Mouse (Mus musculus): ENCODE results near the gene Tmtc2. TPM values are rescaled to one million over a fixed set of nuclear protein-coding genes. Genes with fewer than 3 reads are reported as not detected.
A peak's percentile ranks its signal among the peaks of the same experiment; 100 is the strongest.

Tmtc2 gene
- polyA plus RNA-seq, 1 experiment from 2014 or later, result 7.2 TPM

- no peaks in the 10 kb centered on the region for H3K36me3 ChIP-seq (ENCODE audit: insufficient read depth, low read length)
- no peak overlapping the region for H3K27ac ChIP-seq (ENCODE audit: low read length)
- H3K9ac ChIP-seq (replicated peaks; ENCODE audit: low read depth), result no peak overlapping the region
- no peak for TF ChIP-seq EP300 (IDR thresholded peaks at IDR 0.05)
- no peak for TF ChIP-seq CTCF (IDR thresholded peaks at IDR 0.05)
- H3K4me3 ChIP-seq (ENCODE audit: low read depth, low read length), result no peak overlapping the region
- ATAC-seq (no peak), DNase-seq (ENCODE audit: low spot score) (no peak)
- no peaks in the 10 kb centered on the region for H3K9me3 ChIP-seq (ENCODE audit: low read length)
- no peak overlapping the region for H3K4me2 ChIP-seq (replicated peaks; ENCODE audit: low read depth, low read length)
- H3K27me3 ChIP-seq (replicated peaks; ENCODE audit: insufficient read depth, low read length), result no peaks in the 10 kb centered on the region
- WGBS, result 69% methylated on average over 4 of the region's 4 CpGs
- peaks cover 2% of the 10 kb centered on the region; the same call in 1 of the 2 replicates for H3K4me1 ChIP-seq (ENCODE audit: insufficient read depth, low read depth, low read length)
These were observed 37.3 kb downstream of the Tmtc2 start for GRCm38 (mm10) chr10:105536910-105537309.

- no peaks in the 10 kb centered on the region for H3K9me3 ChIP-seq (ENCODE audit: low read length)
- TF ChIP-seq CTCF (IDR thresholded peaks at IDR 0.05) (no peak), EP300 (IDR thresholded peaks at IDR 0.05) (no peak)
- H3K9ac ChIP-seq (replicated peaks; ENCODE audit: low read depth), result no peak overlapping the region
- ATAC-seq (peak; percentile 56), DNase-seq (ENCODE audit: low spot score) (peak; percentile 49)
- no peaks in the 10 kb centered on the region for H3K36me3 ChIP-seq (ENCODE audit: insufficient read depth, low read length)
- H3K4me3 ChIP-seq (ENCODE audit: low read depth, low read length), result no peak overlapping the region
- peaks cover 2% of the 10 kb centered on the region; the same call in 1 of the 2 replicates for H3K4me1 ChIP-seq (ENCODE audit: insufficient read depth, low read depth, low read length)
- no peaks in the 10 kb centered on the region for H3K27me3 ChIP-seq (replicated peaks; ENCODE audit: insufficient read depth, low read length)
- H3K27ac ChIP-seq (ENCODE audit: low read length), result no peak overlapping the region
- H3K4me2 ChIP-seq (replicated peaks; ENCODE audit: low read depth, low read length), result no peak overlapping the region
These were observed 38.4 kb downstream of the Tmtc2 start for GRCm38 (mm10) chr10:105535848-105536247.

- Histone ChIP-seq H3K27ac (ENCODE audit: low read length) (no peak overlapping the region), H3K27me3 (replicated peaks; ENCODE audit: insufficient read depth, low read length) (no peaks in the 10 kb centered on the region), H3K4me2 (replicated peaks; ENCODE audit: low read depth, low read length) (no peak overlapping the region), H3K4me3 (ENCODE audit: low read depth, low read length) (no peak overlapping the region), H3K4me1 (ENCODE audit: insufficient read depth, low read depth, low read length) (no peaks in the 10 kb centered on the region), H3K36me3 (ENCODE audit: insufficient read depth, low read length) (no peaks in the 10 kb centered on the region), H3K9me3 (ENCODE audit: low read length) (no peaks in the 10 kb centered on the region), H3K9ac (replicated peaks; ENCODE audit: low read depth) (no peak overlapping the region)
- 47% methylated on average over 7 of the region's 7 CpGs for WGBS
- TF ChIP-seq CTCF (IDR thresholded peaks at IDR 0.05) (no peak), EP300 (IDR thresholded peaks at IDR 0.05) (no peak)
- DNase-seq (ENCODE audit: low spot score), result peak; percentile 33
- ATAC-seq, result peak; percentile 74; the same call in 1 of the 2 replicates
These were observed 41.5 kb downstream of the Tmtc2 start for GRCm38 (mm10) chr10:105532747-105533146.

GRCm38 (mm10) chr10:105532019-105532525 lies 42.2 kb downstream of the Tmtc2 start:
- ATAC-seq, result no peak
- TF ChIP-seq EP300 (IDR thresholded peaks at IDR 0.05) (no peak), CTCF (IDR thresholded peaks at IDR 0.05) (no peak)

GRCm38 (mm10) chr10:105531080-105531894 lies 43.0 kb downstream of the Tmtc2 start:
- 66% methylated on average over 9 of the region's 9 CpGs for WGBS
- H3K9ac ChIP-seq (replicated peaks; ENCODE audit: low read depth), result no peak overlapping the region
- H3K4me3 ChIP-seq (ENCODE audit: low read depth, low read length), result no peak overlapping the region
- H3K36me3 ChIP-seq (ENCODE audit: insufficient read depth, low read length), result no peaks in the 10 kb centered on the region
- DNase-seq (ENCODE audit: low spot score) (no peak), ATAC-seq (no peak)
- no peaks in the 10 kb centered on the region for H3K4me1 ChIP-seq (ENCODE audit: insufficient read depth, low read depth, low read length)
- H3K9me3 ChIP-seq (ENCODE audit: low read length), result no peaks in the 10 kb centered on the region
- H3K27ac ChIP-seq (ENCODE audit: low read length), result peak overlapping the region; percentile 38; the same call in 1 of the 2 replicates
- no peaks in the 10 kb centered on the region for H3K27me3 ChIP-seq (replicated peaks; ENCODE audit: insufficient read depth, low read length)
- no peak overlapping the region; the same call in 1 of the 2 replicates for H3K4me2 ChIP-seq (replicated peaks; ENCODE audit: low read depth, low read length)
- TF ChIP-seq CTCF (IDR thresholded peaks at IDR 0.05) (no peak), EP300 (IDR thresholded peaks at IDR 0.05) (no peak)

More at GRCm38 (mm10) chr10:105532019-105532525, 42.2 kb downstream of the Tmtc2 start:
- Histone ChIP-seq H3K27me3 (replicated peaks; ENCODE audit: insufficient read depth, low read length) (no peaks in the 10 kb centered on the region), H3K36me3 (ENCODE audit: insufficient read depth, low read length) (no peaks in the 10 kb centered on the region), H3K9me3 (ENCODE audit: low read length) (no peaks in the 10 kb centered on the region), H3K4me3 (ENCODE audit: low read depth, low read length) (no peak overlapping the region), H3K27ac (ENCODE audit: low read length) (no peak overlapping the region), H3K4me1 (ENCODE audit: insufficient read depth, low read depth, low read length) (no peaks in the 10 kb centered on the region), H3K9ac (replicated peaks; ENCODE audit: low read depth) (no peak overlapping the region), H3K4me2 (replicated peaks; ENCODE audit: low read depth, low read length) (no peak overlapping the region)
- DNase-seq (ENCODE audit: low spot score), result no peak
- WGBS, result 87% methylated on average over 5 of the region's 5 CpGs

GRCm38 (mm10) chr10:105523405-105524088 lies 50.7 kb downstream of the Tmtc2 start:
- Histone ChIP-seq H3K27ac (ENCODE audit: low read length) (peak overlapping the region; percentile 39; the same call in 1 of the 2 replicates), H3K4me1 (ENCODE audit: insufficient read depth, low read depth, low read length) (peaks cover 16% of the 10 kb centered on the region; the same call in 1 of the 2 replicates), H3K27me3 (replicated peaks; ENCODE audit: insufficient read depth, low read length) (no peaks in the 10 kb centered on the region), H3K9ac (replicated peaks; ENCODE audit: low read depth) (no peak overlapping the region), H3K9me3 (ENCODE audit: low read length) (no peaks in the 10 kb centered on the region), H3K4me2 (replicated peaks; ENCODE audit: low read depth, low read length) (peak overlapping the region; percentile 25), H3K36me3 (ENCODE audit: insufficient read depth, low read length) (no peaks in the 10 kb centered on the region), H3K4me3 (ENCODE audit: low read depth, low read length) (no peak overlapping the region)
- DNase-seq (ENCODE audit: low spot score), result peak; percentile 73
- peak; percentile 80 for ATAC-seq
- no peak for TF ChIP-seq EP300 (IDR thresholded peaks at IDR 0.05)
- no peak for TF ChIP-seq CTCF (IDR thresholded peaks at IDR 0.05)
- 11% methylated on average over 8 of the region's 8 CpGs for WGBS

Measured in lung, postnatal 0 days (tissue).